Mouse (Mus musculus) bone marrow macrophage, adult 2 months (primary cell): Measurements from ENCODE around the gene 1700013G24Rik.

Experiments used
- CTCF ChIP-seq: IDR thresholded peaks from 2 replicates; pipeline ENCODE4 v1.5.1; 2012; ENCODE audit warnings: low read depth, mild to moderate bottlenecking, low read length, moderate library complexity
- POLR2A ChIP-seq: IDR thresholded peaks from 2 replicates; pipeline ENCODE4 v1.6.1; 2012; ENCODE audit warnings: mild to moderate bottlenecking, low read depth, low read length, borderline replicate concordance

GRCm38 (mm10) chr4:137466991-137467390 lies 13.9 kb downstream of the 1700013G24Rik start:
- TF ChIP-seq CTCF: no peak
- no peak for TF ChIP-seq POLR2A
